34 mouse cellular contexts compared by ENCODE assay signal in genomic region chr16:94509983-94510382, GRCm38 (mm10). TPM values are rescaled to one million over a fixed set of nuclear protein-coding genes. Genes with fewer than 3 reads are reported as not detected.
DNase-seq lines count a peak whose midpoint lies in the region; ATAC-seq lines count a peak whose summit lies in the region.
"Had no signal": no experiment of that assay in that cellular context is flagged by ENCODE, and none has a peak within 500 bp of the region (broad histone marks: within the 10 kb centered on the region; RNA-seq: fewer than 3 reads in every experiment).

No protein-coding gene starts in this region.

- H3K9ac ChIP-seq in limb, embryonic 15.5 days, result no peak overlapping the region
- H3K9ac ChIP-seq: embryonic facial prominence, embryonic 12.5 days; heart, embryonic 13.5 days; liver, embryonic 12.5 days; liver, postnatal 0 days; neural tube, embryonic 15.5 days; stomach, embryonic 15.5 days had no signal

- intact Hi-C loops in left cerebral cortex, postnatal 10 days (cut with DNase I), result no loop called here

- no peaks in the 10 kb centered on the region for H3K9me3 ChIP-seq in limb, embryonic 15.5 days
- no peaks in the 10 kb centered on the region for H3K9me3 ChIP-seq in embryonic facial prominence, embryonic 10.5 days
- H3K9me3 ChIP-seq: embryonic facial prominence, embryonic 12.5 days; heart, embryonic 13.5 days; hindbrain, embryonic 10.5 days; liver, embryonic 12.5 days; neural tube, embryonic 15.5 days; stomach, embryonic 15.5 days had no signal

- DNase-seq in kidney, postnatal 10 days, result peak; percentile 30
- DNase-seq in kidney, adult 9 months, result no peak
- DNase-seq in 3T3-L1 (ENCODE audit: low read depth, low spot score), result peak; percentile 78
- DNase-seq in left cerebral cortex, postnatal 10 days (ENCODE audit: extremely low spot score in 1 of 2, low spot score in 2 of 2), result no peak
- no peak for DNase-seq in embryonic facial prominence, embryonic 10.5 days (ENCODE audit: low spot score)
- DNase-seq: adrenal gland, adult 8-10 months; cerebellum, adult 11 months; cerebellum, adult 9-10 months; cerebellum, postnatal 36 days; gastrocnemius, postnatal 25 days; heart, adult 18-20 months; kidney, adult 8-10 months; kidney, postnatal 36 days; layer of hippocampus, postnatal 36 days; liver, postnatal 0 days; lung, postnatal 4 days; midbrain, embryonic 14.5 days; retina, postnatal 1 day; right cerebral cortex, postnatal 14 days; thymus, postnatal 36 days had no signal

- 0 out of 2 replicates have a peak overlapping the region, but pooled peaks have one; percentile 17 for H3K27ac ChIP-seq in limb, embryonic 15.5 days
- H3K27ac ChIP-seq in embryonic facial prominence, embryonic 10.5 days (replicated peaks), result no peak overlapping the region
- H3K27ac ChIP-seq: embryonic facial prominence, embryonic 12.5 days; heart, embryonic 13.5 days; hindbrain, embryonic 10.5 days; liver, embryonic 12.5 days; neural tube, embryonic 15.5 days; stomach, embryonic 15.5 days had no signal

- no peaks in the 10 kb centered on the region for H3K27me3 ChIP-seq in limb, embryonic 15.5 days
- no peaks in the 10 kb centered on the region for H3K27me3 ChIP-seq in embryonic facial prominence, embryonic 10.5 days (replicated peaks; ENCODE audit: low read depth, poor library complexity, severe bottlenecking)
- H3K27me3 ChIP-seq: embryonic facial prominence, embryonic 12.5 days; heart, embryonic 13.5 days; liver, embryonic 12.5 days; megakaryocyte, embryonic 14.5 days; neural tube, embryonic 15.5 days; stomach, embryonic 15.5 days had no signal

- ATAC-seq in activated CD4-positive, CD25-positive, alpha-beta regulatory T cell, adult 4 months, result peak; percentile 63
- no peak for ATAC-seq in limb, embryonic 15.5 days (ENCODE audit: insufficient number of reproducible peaks, low FRiP score, low TSS enrichment, low read depth)
- ATAC-seq: CD4-positive, CD25-positive, alpha-beta regulatory T cell, adult 4 months; forebrain, embryonic 14.5 days; hindbrain, postnatal 0 days; intestine, embryonic 16.5 days; liver, embryonic 12.5 days; liver, postnatal 0 days; lung, postnatal 0 days had no signal

- 64% methylated on average over 2 of the region's 2 CpGs for WGBS in limb, embryonic 15.5 days
- 80% methylated on average over 2 of the region's 2 CpGs for WGBS in embryonic facial prominence, embryonic 10.5 days

- H3K36me3 ChIP-seq in limb, embryonic 15.5 days, result peaks cover 43% of the 10 kb centered on the region
- peaks cover 74% of the 10 kb centered on the region for H3K36me3 ChIP-seq in embryonic facial prominence, embryonic 10.5 days (replicated peaks)

- H3K4me2 ChIP-seq in limb, embryonic 15.5 days, result no peak overlapping the region
- H3K4me2 ChIP-seq: embryonic facial prominence, embryonic 12.5 days; heart, embryonic 13.5 days; liver, embryonic 12.5 days; neural tube, embryonic 15.5 days; stomach, embryonic 15.5 days had no signal

- no peaks in the 10 kb centered on the region for H3K4me1 ChIP-seq in limb, embryonic 15.5 days
- H3K4me1 ChIP-seq in embryonic facial prominence, embryonic 10.5 days, result no peaks in the 10 kb centered on the region
- H3K4me1 ChIP-seq: embryonic facial prominence, embryonic 12.5 days; heart, embryonic 13.5 days; hindbrain, embryonic 10.5 days; liver, embryonic 12.5 days; neural tube, embryonic 15.5 days; stomach, embryonic 15.5 days had no signal

- H3K4me3 ChIP-seq in limb, embryonic 15.5 days, result no peak overlapping the region
- H3K4me3 ChIP-seq in embryonic facial prominence, embryonic 10.5 days, result no peak overlapping the region
- H3K4me3 ChIP-seq: embryonic facial prominence, embryonic 12.5 days; heart, embryonic 13.5 days; hindbrain, embryonic 10.5 days; liver, embryonic 12.5 days; neural tube, embryonic 15.5 days; stomach, embryonic 15.5 days had no signal

RNA-seq across cellular contexts. Expression of gene Vps26c, which starts 16.6 kb away (rescaled TPM):
- 10 to 100 TPM; 78.2 to 81.7 TPM for polyA plus RNA-seq in activated CD4-positive, CD25-positive, alpha-beta regulatory T cell, adult 4 months (2017; shearing (Covaris generic))
- 54.9 and 61.3 TPM in 2 replicates for polyA plus RNA-seq in limb, embryonic 15.5 days (2015; fragmentation: Nextera tagmentation; extraction: Ambion mirVana)
- total RNA-seq in left cerebral cortex, postnatal 10 days (2021), result 10 to 100 TPM; 32.8 to 33.0 TPM
- polyA plus RNA-seq in embryonic facial prominence, embryonic 10.5 days (2016; fragmentation: Nextera tagmentation; extraction: Ambion mirVana), result 53.9 and 59.4 TPM in 2 replicates

RNA-seq across cellular contexts. Expression of gene Dyrk1a, which starts 59.8 kb away (rescaled TPM):
- polyA plus RNA-seq in activated CD4-positive, CD25-positive, alpha-beta regulatory T cell, adult 4 months (2017; shearing (Covaris generic)), result 10 to 100 TPM; 19.2 to 25.6 TPM
- polyA plus RNA-seq in limb, embryonic 15.5 days (2015; fragmentation: Nextera tagmentation; extraction: Ambion mirVana), result 7.5 and 8.3 TPM in 2 replicates
- total RNA-seq in left cerebral cortex, postnatal 10 days (2021), result 100 to 1,000 TPM; 102 to 104 TPM
- polyA plus RNA-seq in embryonic facial prominence, embryonic 10.5 days (2016; fragmentation: Nextera tagmentation; extraction: Ambion mirVana), result 9.5 and 10.0 TPM in 2 replicates

Comparison
In these comparisons a context has a peak if more than half of its experiments do, and no peak if none do; other contexts are left out.
1. DNase-seq: peak in kidney, postnatal 10 days (single experiment) and 3T3-L1 (single experiment); none in kidney, adult 9 months (single experiment), left cerebral cortex, postnatal 10 days (0 of 2) and embryonic facial prominence, embryonic 10.5 days (single experiment).